Mouse (Mus musculus) testis, adult 2 months (tissue): ENCODE measurements around the gene En1.

Experiments
- CTCF ChIP-seq: fragments of 200-500 bp; IDR thresholded peaks from 2 replicates; pipeline ENCODE4 v1.5.1; 2012; ENCODE audit warnings: low read depth, mild to moderate bottlenecking, inconsistent platforms, low read length, moderate library complexity; ENCODE audit not compliant: control insufficient read depth, insufficient read depth, insufficient replicate concordance
- POLR2A ChIP-seq: fragments of 200-500 bp; IDR thresholded peaks from 2 replicates; pipeline ENCODE4 v1.6.1; 2012; ENCODE audit warnings: low read depth, mild to moderate bottlenecking, inconsistent platforms, low read length, moderate library complexity; ENCODE audit not compliant: control insufficient read depth

- no peak for TF ChIP-seq POLR2A
- no peak for TF ChIP-seq CTCF
Measured at GRCm38 (mm10) chr1:120559911-120560310, 42.3 kb upstream of the En1 start.
